Mouse (Mus musculus): ENCODE measurements around the gene Pla2g12b. TPM values are rescaled to one million over a fixed set of nuclear protein-coding genes. Genes with fewer than 3 reads are reported as not detected.

Pla2g12b gene
- polyA plus RNA-seq (2016; fragmentation: Nextera tagmentation; extraction: Ambion mirVana) = not detected in 2 replicates

DNA sequence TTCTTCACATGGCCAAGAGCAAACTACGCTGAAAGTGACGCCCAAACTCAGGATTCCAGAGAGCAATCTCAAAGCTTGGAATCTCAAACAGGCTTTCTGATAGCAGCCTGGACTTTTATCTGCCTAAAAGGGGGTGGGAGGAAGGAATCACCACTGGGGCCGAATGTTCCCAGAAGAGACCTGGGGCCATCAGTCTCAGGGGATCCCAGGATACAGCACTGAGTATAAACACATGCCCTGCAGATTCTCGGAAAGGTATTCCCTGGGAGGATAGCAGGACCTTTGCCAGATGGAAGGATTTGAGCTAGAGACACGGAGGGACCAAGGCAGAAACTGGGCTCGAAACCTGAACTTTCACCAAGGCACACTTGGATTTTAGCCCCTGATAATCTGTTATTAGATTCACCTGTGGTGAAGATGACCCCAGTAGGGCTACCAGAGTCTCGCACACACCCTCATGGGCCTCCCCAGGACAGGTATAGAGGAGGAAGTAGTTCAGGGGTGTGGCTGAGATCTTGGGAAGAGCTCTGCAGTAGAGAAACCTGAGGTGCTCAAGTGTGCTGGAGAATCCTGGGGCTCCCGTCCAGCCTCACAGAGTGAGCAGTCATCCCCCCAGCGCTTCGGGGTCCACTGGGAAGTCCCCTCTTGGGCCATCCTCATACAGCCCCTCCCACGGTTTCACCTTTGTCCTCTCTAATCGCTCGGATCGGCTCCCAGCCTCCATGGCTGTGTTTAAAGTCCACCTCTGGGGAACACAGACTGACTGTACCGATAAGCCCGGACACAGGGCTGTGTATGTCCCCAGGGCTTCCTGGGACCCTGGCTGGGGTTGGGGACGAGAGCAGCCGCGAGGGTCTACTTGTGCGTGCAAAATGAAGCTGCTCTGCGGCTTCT, at the start of gene Pla2g12b:
Gene Pla2g12b, plus strand, starts transcription at position 762 of the 894 bp plus-strand sequence.
- ATAC-seq (ENCODE audit: low FRiP score) = no peak
- H3K9ac ChIP-seq = no peak within 1 kb of the TSS
- H3K9me3 ChIP-seq (replicated peaks) = no peaks in the 10 kb centered on the region
- no peak within 1 kb of the TSS for H3K27ac ChIP-seq
- H3K4me2 ChIP-seq (replicated peaks) = no peak within 1 kb of the TSS
- H3K27me3 ChIP-seq = no peaks in the 10 kb centered on the region
- H3K4me3 ChIP-seq = no peak within 1 kb of the TSS
- no peaks in the 10 kb centered on the region for H3K36me3 ChIP-seq
- WGBS = 78% methylated on average over 21 of the region's 21 CpGs
- peaks cover 6% of the 10 kb centered on the region; the same call in 1 of the 2 replicates for H3K4me1 ChIP-seq

GRCm38 (mm10) chr10:59354120-59354519, 49.3 kb upstream of the Pla2g12b start:
- Histone ChIP-seq H3K27me3 (no peaks in the 10 kb centered on the region), H3K9me3 (replicated peaks) (no peaks in the 10 kb centered on the region), H3K4me3 (no peak overlapping the region), H3K4me1 (no peaks in the 10 kb centered on the region), H3K9ac (no peak overlapping the region), H3K4me2 (replicated peaks) (no peak overlapping the region), H3K36me3 (peaks cover 42% of the 10 kb centered on the region), H3K27ac (no peak overlapping the region)
- ATAC-seq (ENCODE audit: low FRiP score) = no peak
- 73% methylated on average over 12 of the region's 12 CpGs for WGBS

- Histone ChIP-seq H3K4me1 (no peaks in the 10 kb centered on the region), H3K4me3 (no peak overlapping the region), H3K9ac (no peak overlapping the region), H3K27ac (no peak overlapping the region), H3K4me2 (replicated peaks) (no peak overlapping the region), H3K9me3 (replicated peaks) (no peaks in the 10 kb centered on the region), H3K36me3 (peaks cover 41% of the 10 kb centered on the region), H3K27me3 (no peaks in the 10 kb centered on the region)
- no peak for ATAC-seq (ENCODE audit: low FRiP score)
- 91% methylated on average over 8 of the region's 8 CpGs for WGBS
Observed at GRCm38 (mm10) chr10:59355020-59355419, 48.4 kb upstream of the Pla2g12b start.

GRCm38 (mm10) chr10:59358744-59359143, 44.7 kb upstream of the Pla2g12b start:
- whole genome bisulfite sequencing = 96% methylated on average over 4 of the region's 4 CpGs
- ATAC-seq (ENCODE audit: low FRiP score) = no peak
- H3K9ac ChIP-seq = no peak overlapping the region
- no peaks in the 10 kb centered on the region for H3K9me3 ChIP-seq (replicated peaks)
- H3K4me1 ChIP-seq = no peaks in the 10 kb centered on the region
- peaks cover 45% of the 10 kb centered on the region for H3K36me3 ChIP-seq
- H3K4me2 ChIP-seq (replicated peaks) = no peak overlapping the region
- H3K27me3 ChIP-seq = no peaks in the 10 kb centered on the region
- H3K4me3 ChIP-seq = no peak overlapping the region
- H3K27ac ChIP-seq = no peak overlapping the region

DNA sequence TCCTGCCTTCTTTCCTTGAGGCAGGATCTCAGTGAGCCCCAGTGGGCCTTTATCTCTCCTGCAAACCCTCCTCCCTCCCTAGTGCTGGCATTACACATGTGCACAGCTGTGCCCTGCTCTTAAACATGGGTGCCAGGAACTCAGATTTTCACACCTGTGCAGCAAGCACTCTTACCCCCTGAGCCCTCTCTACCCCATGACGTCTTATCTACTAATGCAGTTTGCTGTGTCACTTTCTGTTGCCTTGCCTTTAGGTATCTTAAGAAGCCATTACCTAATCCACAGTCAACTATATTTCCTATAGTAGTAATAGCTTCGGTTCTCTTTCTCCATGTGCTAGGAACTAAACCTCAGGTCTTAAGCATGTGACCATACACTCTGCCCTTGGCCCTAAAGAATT, 40.3 kb upstream of the Pla2g12b start:
- Histone ChIP-seq H3K9me3 (replicated peaks) (no peaks in the 10 kb centered on the region), H3K4me3 (no peak overlapping the region), H3K4me1 (no peaks in the 10 kb centered on the region), H3K27ac (no peak overlapping the region), H3K9ac (no peak overlapping the region), H3K4me2 (replicated peaks) (no peak overlapping the region), H3K36me3 (peaks cover 61% of the 10 kb centered on the region), H3K27me3 (no peaks in the 10 kb centered on the region)
- no peak for ATAC-seq (ENCODE audit: low FRiP score)
- 88% methylated on average over 2 of the region's 2 CpGs for WGBS

GRCm38 (mm10) chr10:59364551-59364950, 38.9 kb upstream of the Pla2g12b start:
- peaks cover 72% of the 10 kb centered on the region for H3K36me3 ChIP-seq

GRCm38 (mm10) chr10:59365804-59366589, 37.5 kb upstream of the Pla2g12b start:
- peaks cover 80% of the 10 kb centered on the region for H3K36me3 ChIP-seq

More at GRCm38 (mm10) chr10:59364551-59364950, 38.9 kb upstream of the Pla2g12b start:
- 92% methylated on average over 3 of the region's 3 CpGs for WGBS
- Histone ChIP-seq H3K4me3 (no peak overlapping the region), H3K9ac (no peak overlapping the region), H3K4me2 (replicated peaks) (no peak overlapping the region), H3K4me1 (no peaks in the 10 kb centered on the region), H3K27ac (no peak overlapping the region), H3K27me3 (no peaks in the 10 kb centered on the region), H3K9me3 (replicated peaks) (no peaks in the 10 kb centered on the region)
- no peak for ATAC-seq (ENCODE audit: low FRiP score)

DNA sequence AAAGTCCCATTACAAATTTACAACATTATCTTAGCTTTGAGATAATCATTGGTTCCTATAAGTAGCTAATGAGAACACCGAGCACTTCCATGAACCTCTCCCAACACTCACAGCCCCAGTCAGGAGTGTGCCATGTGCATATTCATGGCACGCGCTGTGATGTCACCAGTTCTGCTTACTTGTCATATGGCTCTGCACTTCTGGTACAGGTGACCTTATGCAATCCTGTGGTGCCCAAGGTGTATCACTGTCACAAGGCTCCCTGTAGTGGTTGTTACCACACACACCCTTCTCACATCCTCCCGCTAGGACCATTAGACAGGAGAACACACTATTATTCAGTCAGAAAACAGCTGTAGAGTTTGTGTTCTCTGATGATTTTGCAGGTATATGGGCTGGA, 36.7 kb upstream of the Pla2g12b start:
- Histone ChIP-seq H3K27me3 (no peaks in the 10 kb centered on the region), H3K4me3 (no peak overlapping the region), H3K4me1 (no peaks in the 10 kb centered on the region), H3K9me3 (replicated peaks) (no peaks in the 10 kb centered on the region), H3K9ac (no peak overlapping the region), H3K36me3 (peaks cover 83% of the 10 kb centered on the region), H3K4me2 (replicated peaks) (no peak overlapping the region), H3K27ac (no peak overlapping the region)
- no peak for ATAC-seq (ENCODE audit: low FRiP score)
- 98% methylated on average over 4 of the region's 4 CpGs for WGBS

More at GRCm38 (mm10) chr10:59365804-59366589, 37.5 kb upstream of the Pla2g12b start:
- ATAC-seq (ENCODE audit: low FRiP score) = no peak
- Histone ChIP-seq H3K9ac (no peak overlapping the region), H3K27ac (no peak overlapping the region), H3K4me3 (no peak overlapping the region), H3K9me3 (replicated peaks) (no peaks in the 10 kb centered on the region), H3K27me3 (no peaks in the 10 kb centered on the region), H3K4me2 (replicated peaks) (no peak overlapping the region), H3K4me1 (no peaks in the 10 kb centered on the region)
- WGBS = 83% methylated on average over 5 of the region's 5 CpGs

DNA sequence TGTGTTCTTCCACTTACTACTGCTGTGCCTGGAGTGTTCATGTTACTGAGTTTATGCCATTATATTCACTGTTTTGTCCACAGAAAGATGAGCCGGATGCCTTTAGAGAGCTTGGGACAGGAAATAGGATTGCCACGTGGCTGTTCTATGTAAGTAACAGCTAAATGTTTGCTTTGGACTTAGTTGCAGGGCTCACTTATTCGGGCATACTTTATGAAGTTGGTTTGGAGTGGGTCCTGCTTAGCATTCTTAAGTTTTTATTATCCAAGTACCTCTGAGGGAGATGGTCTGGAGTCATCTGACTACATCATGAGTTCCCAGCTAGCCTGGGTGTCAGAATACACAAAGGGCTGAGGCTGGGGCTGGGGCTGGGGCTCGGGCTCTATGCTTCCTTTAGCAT, 36.3 kb upstream of the Pla2g12b start:
- no peak overlapping the region for H3K27ac ChIP-seq
- H3K36me3 ChIP-seq = peaks cover 79% of the 10 kb centered on the region
- H3K9me3 ChIP-seq (replicated peaks) = no peaks in the 10 kb centered on the region
- no peak overlapping the region for H3K4me3 ChIP-seq
- H3K4me1 ChIP-seq = no peaks in the 10 kb centered on the region
- H3K27me3 ChIP-seq = no peaks in the 10 kb centered on the region
- ATAC-seq (ENCODE audit: low FRiP score) = no peak
- H3K9ac ChIP-seq = no peak overlapping the region
- no peak overlapping the region for H3K4me2 ChIP-seq (replicated peaks)
- WGBS = 94% methylated on average over 4 of the region's 4 CpGs

DNA sequence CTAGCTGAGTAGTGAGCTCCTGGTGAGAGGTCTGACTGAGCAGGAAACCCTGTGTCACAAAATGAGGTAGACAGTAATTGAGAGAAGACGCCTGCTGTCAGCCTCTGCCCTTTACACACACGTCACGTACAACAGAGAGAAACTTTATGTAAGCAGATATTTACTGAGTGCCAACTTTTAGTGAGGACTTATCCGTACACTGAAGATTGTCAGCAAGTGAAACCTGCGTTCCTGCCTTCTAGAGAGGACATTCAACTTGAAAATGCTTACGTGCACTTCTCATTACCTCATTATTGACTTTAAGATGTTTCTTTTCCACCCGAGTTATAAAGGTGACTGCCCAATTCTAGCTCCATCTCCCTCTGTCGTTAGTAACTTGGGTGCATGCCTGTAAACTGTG, 34.7 kb upstream of the Pla2g12b start:
- ATAC-seq (ENCODE audit: low FRiP score) = no peak
- no peaks in the 10 kb centered on the region for H3K9me3 ChIP-seq (replicated peaks)
- no peak overlapping the region for H3K27ac ChIP-seq
- no peak overlapping the region for H3K4me2 ChIP-seq (replicated peaks)
- peaks cover 76% of the 10 kb centered on the region for H3K36me3 ChIP-seq
- no peak overlapping the region for H3K9ac ChIP-seq
- 85% methylated on average over 8 of the region's 8 CpGs for WGBS
- no peaks in the 10 kb centered on the region for H3K27me3 ChIP-seq
- no peak overlapping the region for H3K4me3 ChIP-seq
- no peaks in the 10 kb centered on the region for H3K4me1 ChIP-seq

DNA sequence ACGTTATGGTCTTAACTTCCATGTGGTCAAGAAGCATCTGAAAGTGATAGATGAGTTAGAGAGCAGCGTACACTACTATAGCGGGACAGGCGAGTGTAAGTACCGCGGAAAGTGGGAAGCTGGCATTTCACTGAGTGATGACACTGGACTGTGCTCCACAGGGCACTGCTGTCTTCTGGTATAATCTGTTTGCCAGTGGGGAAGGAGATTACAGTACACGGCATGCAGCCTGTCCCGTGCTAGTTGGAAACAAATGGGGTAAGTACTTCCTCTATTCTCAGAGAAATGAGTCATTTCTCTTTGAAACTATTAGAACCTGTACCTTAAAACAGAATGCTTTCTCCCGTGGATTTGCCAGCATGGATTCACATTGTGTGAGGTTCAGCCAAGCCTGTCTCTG, 34.0 kb upstream of the Pla2g12b start:
- ATAC-seq (ENCODE audit: low FRiP score) = no peak
- Histone ChIP-seq H3K9ac (no peak overlapping the region), H3K4me3 (no peak overlapping the region), H3K9me3 (replicated peaks) (no peaks in the 10 kb centered on the region), H3K27me3 (no peaks in the 10 kb centered on the region), H3K4me2 (replicated peaks) (no peak overlapping the region), H3K27ac (no peak overlapping the region), H3K36me3 (peaks cover 76% of the 10 kb centered on the region), H3K4me1 (no peaks in the 10 kb centered on the region)
- 95% methylated on average over 9 of the region's 9 CpGs for WGBS

DNA sequence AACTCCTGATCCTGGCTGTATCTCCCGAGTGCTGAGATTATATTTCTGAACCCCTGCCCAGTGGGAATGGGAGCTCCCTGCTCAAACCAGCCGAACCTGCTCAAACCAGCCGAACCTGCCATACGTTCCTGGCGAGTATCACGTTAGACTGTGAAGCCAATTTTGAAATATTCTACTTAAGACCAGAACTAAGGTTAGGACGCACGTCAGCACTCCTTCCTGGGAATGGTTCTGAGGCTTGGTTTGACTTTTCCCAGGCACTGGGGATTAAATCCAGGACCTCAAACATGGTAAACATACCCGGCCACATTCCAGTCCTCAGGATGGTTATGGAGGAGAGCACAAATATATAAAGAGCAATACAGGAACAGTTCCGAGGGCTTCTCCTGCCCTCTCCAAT, 25.6 kb upstream of the Pla2g12b start:
- peaks cover 12% of the 10 kb centered on the region for H3K36me3 ChIP-seq
- no peak overlapping the region for H3K4me2 ChIP-seq (replicated peaks)
- no peak overlapping the region for H3K4me3 ChIP-seq
- no peak overlapping the region for H3K9ac ChIP-seq
- no peaks in the 10 kb centered on the region for H3K9me3 ChIP-seq (replicated peaks)
- 87% methylated on average over 10 of the region's 10 CpGs for WGBS
- H3K4me1 ChIP-seq = no peaks in the 10 kb centered on the region
- no peak overlapping the region for H3K27ac ChIP-seq
- H3K27me3 ChIP-seq = no peaks in the 10 kb centered on the region
- no peak for ATAC-seq (ENCODE audit: low FRiP score)
